Mouse (Mus musculus): Measurements from ENCODE around the gene Megf11. TPM values are rescaled to one million over a fixed set of nuclear protein-coding genes. Genes with fewer than 3 reads are reported as not detected.

Megf11 gene
- polyA plus RNA-seq, 1 experiment from 2014 or later = 18.0 TPM

GRCm38 (mm10) chr9:64447522-64447921 is 62.1 kb downstream of the Megf11 start:
- 31% methylated on average over 6 of the region's 6 CpGs for WGBS
- no peaks in the 10 kb centered on the region for H3K9me3 ChIP-seq
- H3K36me3 ChIP-seq = no peaks in the 10 kb centered on the region
- H3K4me1 ChIP-seq (replicated peaks) = peaks cover 36% of the 10 kb centered on the region
- H3K27ac ChIP-seq (replicated peaks) = peak overlapping the region; percentile 70
- H3K9ac ChIP-seq = no peak overlapping the region
- H3K4me3 ChIP-seq = no peak overlapping the region
- H3K27me3 ChIP-seq = no peaks in the 10 kb centered on the region; the same call in 1 of the 2 replicates
- no peak overlapping the region for H3K4me2 ChIP-seq
- no peak for ATAC-seq (ENCODE audit: low read depth)

GRCm38 (mm10) chr9:64452769-64453168 is 67.3 kb downstream of the Megf11 start:
- H3K9ac ChIP-seq = no peak overlapping the region

GRCm38 (mm10) chr9:64454196-64454595 is 68.8 kb downstream of the Megf11 start:
- ATAC-seq (ENCODE audit: low read depth) = no peak
- H3K36me3 ChIP-seq = no peaks in the 10 kb centered on the region
- 84% methylated on average over 4 of the region's 4 CpGs for WGBS
- no peak overlapping the region for H3K9ac ChIP-seq
- H3K4me3 ChIP-seq = no peak overlapping the region
- H3K9me3 ChIP-seq = no peaks in the 10 kb centered on the region
- peaks cover 33% of the 10 kb centered on the region for H3K4me1 ChIP-seq (replicated peaks)
- H3K4me2 ChIP-seq = no peak overlapping the region
- peaks cover 4% of the 10 kb centered on the region; the same call in 1 of the 2 replicates for H3K27me3 ChIP-seq
- no peak overlapping the region for H3K27ac ChIP-seq (replicated peaks)

More at GRCm38 (mm10) chr9:64452769-64453168, 67.3 kb downstream of the Megf11 start:
- Histone ChIP-seq H3K27me3 (peaks cover 4% of the 10 kb centered on the region; the same call in 1 of the 2 replicates), H3K36me3 (no peaks in the 10 kb centered on the region), H3K4me1 (replicated peaks) (peaks cover 29% of the 10 kb centered on the region), H3K4me2 (no peak overlapping the region), H3K9me3 (no peaks in the 10 kb centered on the region), H3K27ac (replicated peaks) (no peak overlapping the region), H3K4me3 (no peak overlapping the region)
- WGBS = 85% methylated on average over 5 of the region's 5 CpGs
- no peak for ATAC-seq (ENCODE audit: low read depth)

- H3K9ac ChIP-seq = peak overlapping the region; percentile 31; the same call in 1 of the 2 replicates
- H3K27me3 ChIP-seq = peaks cover 4% of the 10 kb centered on the region; the same call in 1 of the 2 replicates
- no peak overlapping the region for H3K27ac ChIP-seq (replicated peaks)
- H3K4me1 ChIP-seq (replicated peaks) = peaks cover 39% of the 10 kb centered on the region
- 1% methylated on average over 9 of the region's 9 CpGs for WGBS
- no peak overlapping the region for H3K4me3 ChIP-seq
- H3K9me3 ChIP-seq = no peaks in the 10 kb centered on the region
- no peak overlapping the region for H3K4me2 ChIP-seq
- no peaks in the 10 kb centered on the region for H3K36me3 ChIP-seq
- ATAC-seq (ENCODE audit: low read depth) = peak; percentile 37; the same call in 1 of the 2 replicates
These were observed 70.5 kb downstream of the Megf11 start for GRCm38 (mm10) chr9:64455910-64456309.

GRCm38 (mm10) chr9:64457596-64457995 is 72.2 kb downstream of the Megf11 start:
- Histone ChIP-seq H3K4me1 (replicated peaks) (peaks cover 55% of the 10 kb centered on the region), H3K36me3 (no peaks in the 10 kb centered on the region), H3K4me2 (no peak overlapping the region), H3K27ac (replicated peaks) (no peak overlapping the region), H3K4me3 (no peak overlapping the region), H3K27me3 (peaks cover 4% of the 10 kb centered on the region; the same call in 1 of the 2 replicates), H3K9me3 (no peaks in the 10 kb centered on the region), H3K9ac (no peak overlapping the region)
- 67% methylated on average over 7 of the region's 7 CpGs for WGBS
- ATAC-seq (ENCODE audit: low read depth) = no peak

GRCm38 (mm10) chr9:64461568-64462308 is 76.3 kb downstream of the Megf11 start:
- Histone ChIP-seq H3K4me3 (no peak overlapping the region), H3K4me1 (replicated peaks) (peaks cover 71% of the 10 kb centered on the region), H3K4me2 (no peak overlapping the region), H3K9me3 (no peaks in the 10 kb centered on the region), H3K9ac (no peak overlapping the region; the same call in 1 of the 2 replicates), H3K27me3 (no peaks in the 10 kb centered on the region), H3K27ac (replicated peaks) (peak overlapping the region; percentile 39), H3K36me3 (no peaks in the 10 kb centered on the region)
- WGBS = 35% methylated on average over 16 of the region's 16 CpGs
- ATAC-seq (ENCODE audit: low read depth) = peak; percentile 12; the same call in 1 of the 2 replicates

GRCm38 (mm10) chr9:64462870-64463269 is 77.4 kb downstream of the Megf11 start:
- Histone ChIP-seq H3K27me3 (no peaks in the 10 kb centered on the region), H3K4me2 (no peak overlapping the region), H3K9ac (no peak overlapping the region), H3K27ac (replicated peaks) (no peak overlapping the region), H3K36me3 (no peaks in the 10 kb centered on the region), H3K4me3 (no peak overlapping the region), H3K9me3 (no peaks in the 10 kb centered on the region), H3K4me1 (replicated peaks) (peaks cover 63% of the 10 kb centered on the region)
- no peak for ATAC-seq (ENCODE audit: low read depth)

GRCm38 (mm10) chr9:64466090-64466489 is 80.7 kb downstream of the Megf11 start:
- 64% methylated on average over 8 of the region's 8 CpGs for WGBS
- no peaks in the 10 kb centered on the region for H3K27me3 ChIP-seq
- no peaks in the 10 kb centered on the region for H3K36me3 ChIP-seq
- H3K27ac ChIP-seq (replicated peaks) = peak overlapping the region; percentile 23; the same call in 1 of the 2 replicates
- H3K9me3 ChIP-seq = no peaks in the 10 kb centered on the region
- ATAC-seq (ENCODE audit: low read depth) = peak; percentile 12; the same call in 1 of the 2 replicates
- H3K4me2 ChIP-seq = no peak overlapping the region
- no peak overlapping the region for H3K9ac ChIP-seq
- H3K4me3 ChIP-seq = no peak overlapping the region
- H3K4me1 ChIP-seq (replicated peaks) = peaks cover 43% of the 10 kb centered on the region

GRCm38 (mm10) chr9:64466564-64466963 is 81.1 kb downstream of the Megf11 start:
- H3K27ac ChIP-seq (replicated peaks) = peak overlapping the region; percentile 23; the same call in 1 of the 2 replicates
- H3K36me3 ChIP-seq = no peaks in the 10 kb centered on the region
- no peak overlapping the region for H3K4me3 ChIP-seq
- no peaks in the 10 kb centered on the region for H3K27me3 ChIP-seq
- no peak overlapping the region for H3K9ac ChIP-seq
- H3K4me1 ChIP-seq (replicated peaks) = peaks cover 38% of the 10 kb centered on the region
- peak; percentile 66; the same call in 1 of the 2 replicates for ATAC-seq (ENCODE audit: low read depth)
- no peak overlapping the region for H3K4me2 ChIP-seq
- H3K9me3 ChIP-seq = no peaks in the 10 kb centered on the region
- 23% methylated on average over 4 of the region's 4 CpGs for WGBS

- Histone ChIP-seq H3K27ac (replicated peaks) (no peak overlapping the region), H3K9ac (no peak overlapping the region), H3K27me3 (0 out of 2 replicates have a peak, but pooled peaks cover 8% of the 10 kb centered on the region), H3K4me1 (replicated peaks) (peaks cover 40% of the 10 kb centered on the region), H3K4me3 (no peak overlapping the region), H3K9me3 (no peaks in the 10 kb centered on the region), H3K4me2 (no peak overlapping the region), H3K36me3 (no peaks in the 10 kb centered on the region)
- no peak for ATAC-seq (ENCODE audit: low read depth)
- 100% methylated on average over 1 of the region's 1 CpGs for WGBS
These were observed 85.4 kb downstream of the Megf11 start for GRCm38 (mm10) chr9:64470806-64471205.

GRCm38 (mm10) chr9:64471336-64471735 is 85.9 kb downstream of the Megf11 start:
- Histone ChIP-seq H3K4me1 (replicated peaks) (peaks cover 40% of the 10 kb centered on the region), H3K4me3 (no peak overlapping the region), H3K9ac (no peak overlapping the region), H3K4me2 (no peak overlapping the region), H3K27me3 (0 out of 2 replicates have a peak, but pooled peaks cover 8% of the 10 kb centered on the region), H3K9me3 (no peaks in the 10 kb centered on the region), H3K27ac (replicated peaks) (no peak overlapping the region), H3K36me3 (no peaks in the 10 kb centered on the region)
- 88% methylated on average over 3 of the region's 3 CpGs for WGBS
- no peak for ATAC-seq (ENCODE audit: low read depth)

GRCm38 (mm10) chr9:64472165-64472564 is 86.7 kb downstream of the Megf11 start:
- no peaks in the 10 kb centered on the region for H3K9me3 ChIP-seq
- WGBS = 27% methylated on average over 2 of the region's 2 CpGs
- peaks cover 40% of the 10 kb centered on the region for H3K4me1 ChIP-seq (replicated peaks)
- no peaks in the 10 kb centered on the region for H3K36me3 ChIP-seq
- H3K27me3 ChIP-seq = 0 out of 2 replicates have a peak, but pooled peaks cover 8% of the 10 kb centered on the region
- no peak overlapping the region for H3K27ac ChIP-seq (replicated peaks)
- no peak overlapping the region for H3K9ac ChIP-seq
- no peak for ATAC-seq (ENCODE audit: low read depth)
- no peak overlapping the region for H3K4me3 ChIP-seq
- no peak overlapping the region for H3K4me2 ChIP-seq

Measured in neural tube, embryonic 13.5 days (tissue).